Mouse (Mus musculus) limb, embryonic 11.5 days (tissue): Measurements from ENCODE around the gene Scnn1a. TPM values are rescaled to one million over a fixed set of nuclear protein-coding genes. Genes with fewer than 3 reads are reported as not detected.

Experiments used
- ATAC-seq: fragments of 200-750 bp; cut with Nextera tagmentation; 2 replicates; pipeline ENCODE4 v1.8.0; 2017; ENCODE audit warnings: low read depth; ENCODE audit not compliant: insufficient number of reproducible peaks, low FRiP score, low TSS enrichment
- DNase-seq: peaks from one replicate; pipeline ENCODE4 v3.0.0-alpha.2; 2015; ENCODE audit warnings: low spot score
- H3K27ac ChIP-seq: fragments of 300-500 bp; sonication (generic); replicated peaks from 2 replicates; pipeline ENCODE4 v1.5.1; 2014; ENCODE audit warnings: low read depth, mild to moderate bottlenecking, low read length
- H3K27me3 ChIP-seq: fragments of 300-500 bp; sonication (generic); 2 replicates; pipeline ENCODE4 v1.6.1; 2014; ENCODE audit warnings: mild to moderate bottlenecking, low read length, mixed read lengths; ENCODE audit not compliant: control insufficient read depth, insufficient read depth
- H3K36me3 ChIP-seq: fragments of 300-500 bp; sonication (generic); 2 replicates; pipeline ENCODE4 v1.6.1; 2014; ENCODE audit warnings: mild to moderate bottlenecking, low read length, moderate library complexity, mixed read lengths; ENCODE audit not compliant: control insufficient read depth, insufficient read depth
- H3K4me1 ChIP-seq: fragments of 300-500 bp; sonication (generic); 2 replicates; pipeline ENCODE4 v1.6.1; 2014; ENCODE audit warnings: low read length, mixed read lengths; ENCODE audit not compliant: control insufficient read depth, insufficient read depth
- H3K4me2 ChIP-seq: fragments of 300-500 bp; sonication (generic); 2 replicates; pipeline ENCODE4 v1.6.1; 2014; ENCODE audit warnings: low read depth, mild to moderate bottlenecking, moderate library complexity; ENCODE audit not compliant: severe bottlenecking
- H3K4me3 ChIP-seq: fragments of 300-500 bp; sonication (generic); 2 replicates; pipeline ENCODE4 v1.5.1; 2014; ENCODE audit warnings: low read depth, low read length
- H3K9ac ChIP-seq: fragments of 300-500 bp; sonication (generic); 2 replicates; pipeline ENCODE4 v1.6.1; 2014; ENCODE audit warnings: mild to moderate bottlenecking, low read length
- H3K9me3 ChIP-seq: fragments of 300-500 bp; sonication (generic); 2 replicates; pipeline ENCODE4 v1.6.1; 2016; ENCODE audit warnings: low read length; ENCODE audit not compliant: control insufficient read depth
- WGBS: fragments of 180-500 bp; shearing (Covaris S2); extraction: QIAGEN DNeasy Blood & Tissue Kit; methylation state at CpG from one replicate; pipeline ENCODE4 v1.1.7; 2014; 5-methylcytosine and 5-hydroxymethylcytosine counted together
- polyA plus RNA-seq: library from polyadenylated mRNA; unstranded; fragments of >200 nt; fragmentation: Nextera tagmentation; extraction: Ambion mirVana; gene quantifications from 2 replicates; pipeline ENCODE4 v1.2.1, GENCODE M21; 2014

The Scnn1a gene
- polyA plus RNA-seq, 1 experiment from 2014 or later: 1.3 TPM

GRCm38 (mm10) chr6:125363451-125364242 is 43.2 kb downstream of the Scnn1a start:
- H3K4me1 ChIP-seq: 0 out of 2 replicates have a peak, but pooled peaks cover 3% of the 10 kb centered on the region
- H3K4me2 ChIP-seq: 0 out of 2 replicates have a peak overlapping the region, but pooled peaks have one; percentile 3
- no peak overlapping the region for H3K9ac ChIP-seq
- H3K4me3 ChIP-seq: no peak overlapping the region
- DNase-seq: peak; percentile 37
- no peak overlapping the region for H3K27ac ChIP-seq
- H3K27me3 ChIP-seq: peaks cover 10% of the 10 kb centered on the region
- H3K36me3 ChIP-seq: peaks cover 12% of the 10 kb centered on the region
- 12% methylated on average over 23 of the region's 23 CpGs for WGBS
- no peaks in the 10 kb centered on the region for H3K9me3 ChIP-seq
- 0 out of 2 replicates have a peak, but pooled peaks have one; percentile 10 for ATAC-seq

- no peak overlapping the region for H3K4me3 ChIP-seq
Observed at GRCm38 (mm10) chr6:125364448-125364847, 44.0 kb downstream of the Scnn1a start.

DNA sequence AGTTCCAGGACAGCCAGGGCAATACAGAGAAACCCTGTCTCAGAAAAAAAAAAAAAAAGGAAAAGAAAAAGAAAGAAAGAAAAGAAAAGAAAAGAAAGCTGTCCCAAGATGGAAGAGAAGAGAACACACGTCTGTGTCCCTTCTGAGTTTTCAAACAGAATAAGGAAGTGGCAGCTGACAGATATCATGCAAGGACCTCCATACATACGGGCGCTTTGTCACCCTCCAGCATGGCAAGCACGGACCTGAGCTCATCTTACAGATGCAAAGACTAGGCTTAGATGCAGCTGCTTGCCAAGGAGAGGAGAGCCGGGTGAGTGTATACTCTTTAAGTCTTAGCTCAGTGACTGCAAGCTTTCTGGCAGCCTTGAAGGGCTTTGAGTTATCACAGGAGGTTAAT is 45.1 kb downstream of the Scnn1a start:
- Histone ChIP-seq H3K9ac (no peak overlapping the region), H3K27ac (no peak overlapping the region), H3K4me1 (0 out of 2 replicates have a peak, but pooled peaks cover 3% of the 10 kb centered on the region), H3K9me3 (no peaks in the 10 kb centered on the region), H3K4me3 (no peak overlapping the region), H3K4me2 (no peak overlapping the region), H3K27me3 (peaks cover 10% of the 10 kb centered on the region), H3K36me3 (peaks cover 6% of the 10 kb centered on the region)
- DNase-seq: no peak
- no peak for ATAC-seq
- 84% methylated on average over 5 of the region's 5 CpGs for WGBS

More at GRCm38 (mm10) chr6:125364448-125364847, 44.0 kb downstream of the Scnn1a start:
- ATAC-seq (no peak; the same call in 1 of the 2 replicates), DNase-seq (peak; percentile 46)
- peaks cover 10% of the 10 kb centered on the region for H3K27me3 ChIP-seq
- no peak overlapping the region for H3K27ac ChIP-seq
- no peak overlapping the region for H3K9ac ChIP-seq
- 4% methylated on average over 8 of the region's 8 CpGs for WGBS
- H3K9me3 ChIP-seq: no peaks in the 10 kb centered on the region
- peaks cover 6% of the 10 kb centered on the region for H3K36me3 ChIP-seq
- 0 out of 2 replicates have a peak, but pooled peaks cover 3% of the 10 kb centered on the region for H3K4me1 ChIP-seq
- H3K4me2 ChIP-seq: no peak overlapping the region

DNA sequence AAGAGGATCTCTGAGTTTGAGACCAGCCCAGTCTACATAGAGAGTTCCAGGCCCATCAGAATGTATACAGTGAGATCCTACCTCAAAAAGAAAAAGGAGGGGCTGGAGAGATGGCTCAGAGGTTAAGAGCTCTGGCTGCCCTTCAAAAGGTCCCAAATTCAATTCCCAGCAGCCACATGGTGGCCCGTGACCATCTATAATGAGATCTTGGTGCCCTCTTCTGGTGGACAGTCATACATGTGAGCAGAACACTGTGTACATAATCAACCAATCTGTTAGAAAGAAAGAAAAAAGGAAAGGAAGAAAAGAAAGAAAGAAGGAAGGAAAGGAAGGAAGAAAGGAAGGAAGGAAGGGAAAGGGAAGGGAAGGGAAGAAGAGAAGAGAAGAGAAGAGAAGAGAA is 45.7 kb downstream of the Scnn1a start:
- no peak for DNase-seq
- H3K4me1 ChIP-seq: 0 out of 2 replicates have a peak, but pooled peaks cover 3% of the 10 kb centered on the region
- H3K27me3 ChIP-seq: peaks cover 10% of the 10 kb centered on the region

DNA sequence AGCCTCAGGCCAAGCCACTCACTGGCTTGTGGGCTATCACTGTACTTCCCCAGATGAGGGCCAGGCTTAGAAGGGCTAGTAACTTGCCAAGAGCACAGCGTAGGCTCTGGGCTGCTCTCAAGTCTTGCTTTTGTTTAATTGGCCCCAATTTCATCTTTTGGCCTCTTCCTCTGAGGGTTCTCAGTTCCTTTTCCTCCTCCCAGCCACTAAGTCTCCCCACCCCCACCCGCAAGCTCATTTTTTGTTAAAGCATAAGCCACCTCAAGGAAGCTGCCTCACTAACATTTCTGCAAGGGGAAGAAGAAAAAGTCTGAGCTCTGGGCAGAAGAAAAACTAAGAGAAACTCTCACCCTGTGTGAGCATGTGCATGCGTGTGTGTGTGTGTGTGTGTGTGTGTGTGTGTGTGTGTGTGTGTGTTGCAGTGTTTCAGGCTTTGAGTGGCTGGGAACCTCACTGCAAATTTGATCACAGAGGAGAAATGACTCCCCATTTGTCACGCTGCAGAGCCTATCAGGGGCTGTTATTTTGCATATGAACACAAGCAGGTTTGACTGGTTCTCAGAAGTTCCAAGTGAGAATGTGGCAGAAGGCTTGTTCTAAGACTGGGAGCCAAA is 47.4 kb downstream of the Scnn1a start:
- Histone ChIP-seq H3K4me1 (0 out of 2 replicates have a peak, but pooled peaks cover 3% of the 10 kb centered on the region), H3K27ac (no peak overlapping the region; the same call in 1 of the 2 replicates), H3K36me3 (no peaks in the 10 kb centered on the region), H3K27me3 (0 out of 2 replicates have a peak, but pooled peaks cover 4% of the 10 kb centered on the region), H3K4me3 (no peak overlapping the region), H3K9ac (no peak overlapping the region), H3K4me2 (no peak overlapping the region), H3K9me3 (no peaks in the 10 kb centered on the region)
- 61% methylated on average over 4 of the region's 4 CpGs for WGBS
- no peak for ATAC-seq
- DNase-seq: no peak

More for the DNA sequence above, 45.7 kb downstream of the Scnn1a start:
- no peak overlapping the region for H3K4me3 ChIP-seq
- H3K9me3 ChIP-seq: no peaks in the 10 kb centered on the region
- no peak overlapping the region for H3K27ac ChIP-seq
- H3K9ac ChIP-seq: no peak overlapping the region
- H3K4me2 ChIP-seq: no peak overlapping the region
- peaks cover 4% of the 10 kb centered on the region for H3K36me3 ChIP-seq
- ATAC-seq: no peak
- 81% methylated on average over 1 of the region's 1 CpGs for WGBS

GRCm38 (mm10) chr6:125377042-125377441 is 56.6 kb downstream of the Scnn1a start:
- Histone ChIP-seq H3K4me1 (peaks cover 12% of the 10 kb centered on the region), H3K27me3 (peaks cover 47% of the 10 kb centered on the region), H3K9ac (no peak overlapping the region), H3K27ac (no peak overlapping the region), H3K9me3 (no peaks in the 10 kb centered on the region; the same call in 1 of the 2 replicates), H3K4me2 (no peak overlapping the region), H3K4me3 (no peak overlapping the region), H3K36me3 (no peaks in the 10 kb centered on the region)
- DNase-seq (no peak), ATAC-seq (no peak)
- 57% methylated on average over 6 of the region's 6 CpGs for WGBS

DNA sequence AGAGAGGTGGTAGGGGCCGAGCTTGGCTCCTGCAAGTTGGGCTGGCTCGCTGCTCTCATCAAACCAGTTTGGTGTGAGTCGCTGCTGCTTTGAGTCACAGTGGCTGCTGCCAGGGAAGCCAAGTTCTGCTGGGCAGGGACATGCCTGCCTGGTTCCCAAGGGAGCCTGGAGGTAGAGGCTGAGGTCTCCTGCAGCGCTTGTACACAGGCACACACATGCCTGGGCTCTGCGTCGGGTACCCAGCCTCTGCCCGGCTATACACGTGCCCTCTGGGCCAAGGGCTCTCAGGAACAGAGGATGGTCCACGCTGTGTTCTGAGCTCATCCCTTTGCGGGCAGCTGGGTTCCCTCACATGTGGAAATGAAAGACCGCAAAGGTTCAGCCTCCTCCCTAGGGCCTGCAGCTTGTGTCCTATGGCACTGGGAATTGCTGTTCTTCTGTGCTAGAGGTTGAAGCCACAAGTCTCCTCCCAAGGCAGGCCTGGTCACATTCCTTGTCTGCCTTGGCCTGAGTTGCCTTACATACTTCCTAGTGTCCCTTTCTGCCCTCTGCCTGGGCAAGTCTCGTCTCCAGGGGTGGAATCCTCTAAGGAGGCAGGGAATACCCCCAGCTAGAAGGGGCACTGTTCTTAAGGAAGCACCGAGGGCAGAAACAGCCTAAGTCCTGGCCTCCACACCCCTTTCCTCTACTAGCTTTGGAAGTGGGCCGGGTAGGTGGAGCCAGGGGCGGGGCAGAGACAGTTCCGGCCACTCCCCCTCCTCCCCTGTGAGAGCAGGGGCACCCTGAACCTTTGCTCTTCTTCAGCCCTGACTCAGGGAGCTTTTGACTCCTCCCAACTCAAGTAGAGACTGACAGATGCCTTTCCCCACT is 57.4 kb downstream of the Scnn1a start:
- H3K36me3 ChIP-seq: no peaks in the 10 kb centered on the region
- DNase-seq: peak; percentile 54
- 29% methylated on average over 16 of the region's 16 CpGs for WGBS
- H3K9ac ChIP-seq: no peak overlapping the region
- no peaks in the 10 kb centered on the region; the same call in 1 of the 2 replicates for H3K9me3 ChIP-seq
- H3K4me2 ChIP-seq: no peak overlapping the region
- H3K27ac ChIP-seq: no peak overlapping the region
- peaks cover 50% of the 10 kb centered on the region for H3K27me3 ChIP-seq
- ATAC-seq: no peak
- peaks cover 12% of the 10 kb centered on the region for H3K4me1 ChIP-seq
- no peak overlapping the region for H3K4me3 ChIP-seq

- DNase-seq (no peak), ATAC-seq (no peak)
- no peak overlapping the region for H3K4me2 ChIP-seq
- 12% methylated on average over 6 of the region's 6 CpGs for WGBS
- H3K9me3 ChIP-seq: no peaks in the 10 kb centered on the region; the same call in 1 of the 2 replicates
- no peak overlapping the region for H3K9ac ChIP-seq
- no peak overlapping the region for H3K4me3 ChIP-seq
- H3K27ac ChIP-seq: no peak overlapping the region
- H3K4me1 ChIP-seq: peaks cover 12% of the 10 kb centered on the region
- no peaks in the 10 kb centered on the region for H3K36me3 ChIP-seq
- peaks cover 50% of the 10 kb centered on the region for H3K27me3 ChIP-seq
Observed at GRCm38 (mm10) chr6:125378621-125379020, 58.2 kb downstream of the Scnn1a start.
